Comparison of ENCODE assay signal across 8 mouse cellular contexts in the genomic region with DNA sequence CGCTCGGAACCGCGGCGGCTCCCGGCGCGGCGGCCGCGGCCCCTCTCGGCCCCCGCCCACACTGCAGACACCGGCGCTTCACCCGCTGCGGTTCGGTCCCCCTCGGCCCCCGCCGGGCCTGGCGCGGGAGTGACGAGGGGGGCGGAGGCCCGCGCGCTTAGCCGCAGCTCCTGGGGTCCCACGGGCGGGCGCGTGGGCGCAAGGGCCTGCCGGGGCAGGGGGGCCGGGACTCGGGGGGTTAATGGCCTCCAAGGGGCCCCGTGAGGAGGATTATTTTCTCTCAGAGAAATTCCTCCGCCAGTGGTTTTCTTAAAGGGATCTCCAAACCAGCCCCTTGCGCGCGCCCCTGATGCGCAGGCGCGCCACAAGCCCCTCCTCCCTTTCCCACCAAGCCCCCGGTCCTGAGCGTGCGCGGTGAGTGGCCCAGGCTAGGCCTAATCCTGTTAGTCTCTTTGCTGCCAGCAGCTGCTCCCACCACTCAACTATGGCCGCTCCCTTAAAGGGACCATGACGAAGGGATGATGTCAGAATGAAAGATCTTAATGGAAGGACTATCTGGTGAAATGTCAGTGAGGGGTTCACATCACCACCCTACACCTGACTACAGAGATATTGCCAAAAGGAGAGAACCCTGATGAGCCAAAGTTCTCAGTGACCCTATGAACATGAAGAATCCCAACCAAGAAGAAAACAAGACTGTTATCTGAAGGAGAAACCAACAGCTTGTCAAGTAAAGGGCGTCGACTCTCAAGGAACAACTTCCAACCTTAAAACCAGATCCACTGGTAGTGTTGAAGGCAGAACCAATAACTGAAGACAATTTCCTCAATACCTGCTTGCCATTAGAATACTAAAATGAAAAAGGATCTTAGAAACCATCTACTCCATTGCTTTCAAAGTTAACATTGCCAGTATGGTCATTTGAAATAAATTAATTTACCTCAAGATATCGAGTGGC. TPM values are rescaled to one million over a fixed set of nuclear protein-coding genes. Genes with fewer than 3 reads are reported as not detected.
DNase-seq lines count a peak whose midpoint lies in the region; ATAC-seq and TF ChIP-seq lines count a peak whose summit lies in the region.

Gene Zmym4 (minus strand): TSS at position 272 of the 958 bp plus-strand sequence.

- H3K27ac ChIP-seq in forebrain, embryonic 13.5 days = peak within 1 kb of the TSS; percentile 99
- peak within 1 kb of the TSS; percentile 99 for H3K27ac ChIP-seq in neural tube, embryonic 15.5 days (replicated peaks)

- peak within 1 kb of the TSS; percentile 97 for H3K9ac ChIP-seq in forebrain, embryonic 13.5 days
- peak within 1 kb of the TSS; percentile 91 for H3K9ac ChIP-seq in neural tube, embryonic 15.5 days (replicated peaks)

- H3K27me3 ChIP-seq in E14TG2a.4 (ENCODE audit: insufficient read depth, low read length) = no peaks in the 10 kb centered on the region
- H3K27me3 ChIP-seq in forebrain, embryonic 13.5 days = no peaks in the 10 kb centered on the region
- no peaks in the 10 kb centered on the region for H3K27me3 ChIP-seq in neural tube, embryonic 15.5 days (replicated peaks)

- peak; percentile 77 for DNase-seq in c-Kit-positive CD71-positive TER-119-positive erythroid progenitor cells, embryonic 14.5 days (ENCODE audit: low spot score)
- DNase-seq in heart, postnatal 14 days = peak; percentile 93 to 94
- peak; percentile 95 for DNase-seq in layer of hippocampus, adult 11-12 months (ENCODE audit: low spot score)
- peak; percentile 92 to 95 for DNase-seq in lung, adult 18-20 months
- peak; percentile 97 for DNase-seq in testis, postnatal 14 days (ENCODE audit: low spot score)

- WGBS in forebrain, embryonic 13.5 days = 10% methylated on average over 34 of the region's 54 CpGs
- 6% methylated on average over 51 of the region's 54 CpGs for WGBS in neural tube, embryonic 15.5 days

- peaks cover 28% of the 10 kb centered on the region for H3K4me1 ChIP-seq in E14TG2a.4 (replicated peaks; ENCODE audit: low read depth, low read length)
- peaks cover 9% of the 10 kb centered on the region for H3K4me1 ChIP-seq in forebrain, embryonic 13.5 days
- peaks cover 11% of the 10 kb centered on the region; the same call in 1 of the 2 replicates for H3K4me1 ChIP-seq in neural tube, embryonic 15.5 days

- H3K36me3 ChIP-seq in E14TG2a.4 (ENCODE audit: insufficient read depth, low read length) = 0 out of 2 replicates have a peak, but pooled peaks cover 5% of the 10 kb centered on the region
- H3K36me3 ChIP-seq in forebrain, embryonic 13.5 days (ENCODE audit: poor library complexity, severe bottlenecking) = no peaks in the 10 kb centered on the region
- no peaks in the 10 kb centered on the region for H3K36me3 ChIP-seq in neural tube, embryonic 15.5 days

- no peaks in the 10 kb centered on the region for H3K9me3 ChIP-seq in E14TG2a.4 (ENCODE audit: low read length)
- no peaks in the 10 kb centered on the region for H3K9me3 ChIP-seq in forebrain, embryonic 13.5 days (replicated peaks)
- H3K9me3 ChIP-seq in neural tube, embryonic 15.5 days (replicated peaks) = no peaks in the 10 kb centered on the region

- ATAC-seq in forebrain, embryonic 13.5 days = peak; percentile 99
- ATAC-seq in neural tube, embryonic 15.5 days (ENCODE audit: low FRiP score) = peak; percentile 98

- H3K4me3 ChIP-seq in E14TG2a.4 (replicated peaks; ENCODE audit: low read length) = peak within 1 kb of the TSS; percentile 94
- peak within 1 kb of the TSS; percentile 95 for H3K4me3 ChIP-seq in forebrain, embryonic 13.5 days
- H3K4me3 ChIP-seq in neural tube, embryonic 15.5 days (replicated peaks) = peak within 1 kb of the TSS; percentile 68

- H3K4me2 ChIP-seq in forebrain, embryonic 13.5 days = peak within 1 kb of the TSS; percentile 78
- H3K4me2 ChIP-seq in neural tube, embryonic 15.5 days = peak within 1 kb of the TSS; percentile 76

- no peak for TF ChIP-seq CTCF in E14TG2a.4 (conservative IDR thresholded peaks at IDR 0.05; ENCODE audit: low read length)

- intact Hi-C loops in heart, postnatal 14 days (cut with DNase I) = loop anchor here (5.0 kb wide), 1 partner anchor 49 kb away; no protein-coding TSS in a partner anchor

RNA-seq across cellular contexts. Expression of gene Zmym4, which starts in this region (rescaled TPM):
- polyA plus RNA-seq in forebrain, embryonic 13.5 days (2015; fragmentation: Nextera tagmentation; extraction: Ambion mirVana) = 30.0 and 30.6 TPM in 2 replicates
- 10 to 100 TPM; 26.0 to 27.8 TPM for total RNA-seq in heart, postnatal 14 days (2021)
- 22.6 and 24.9 TPM in 2 replicates for polyA plus RNA-seq in neural tube, embryonic 15.5 days (2015; fragmentation: Nextera tagmentation; extraction: Ambion mirVana)

Comparison
In these comparisons a context has a peak if more than half of its experiments do, and no peak if none do; other contexts are left out.
1. Peak in every context shown above with its lines: DNase-seq, ATAC-seq, H3K4me3 ChIP-seq and H3K27ac ChIP-seq.